Mouse (Mus musculus) liver, embryonic 16.5 days (tissue): ENCODE data around the gene Bcdin3d. TPM values are rescaled to one million over a fixed set of nuclear protein-coding genes. Genes with fewer than 3 reads are reported as not detected.

Source experiments
- ATAC-seq: fragments of 200-750 bp; cut with Nextera tagmentation; 2 replicates; pipeline ENCODE4 v1.8.0; 2017; ENCODE audit warnings: low read depth, mild to moderate bottlenecking, moderate number of reproducible peaks, moderate library complexity
- H3K27ac ChIP-seq: fragments of 300-500 bp; sonication (generic); 2 replicates; pipeline ENCODE4 v1.5.1; 2014; ENCODE audit warnings: mild to moderate bottlenecking, low read length
- H3K27me3 ChIP-seq: fragments of 300-500 bp; sonication (generic); 2 replicates; pipeline ENCODE4 v1.6.1; 2014; ENCODE audit warnings: low read depth, low read length, mixed read lengths; ENCODE audit not compliant: control insufficient read depth, insufficient read depth
- H3K36me3 ChIP-seq: fragments of 300-500 bp; sonication (generic); 2 replicates; pipeline ENCODE4 v1.6.1; 2014; ENCODE audit warnings: mild to moderate bottlenecking; ENCODE audit not compliant: control insufficient read depth, insufficient read depth
- H3K4me1 ChIP-seq: fragments of 300-500 bp; sonication (generic); 2 replicates; pipeline ENCODE4 v1.6.1; 2014; ENCODE audit warnings: low read depth, low read length, mixed read lengths; ENCODE audit not compliant: control insufficient read depth
- H3K4me2 ChIP-seq: fragments of 300-500 bp; sonication (generic); 2 replicates; pipeline ENCODE4 v1.6.1; 2014; ENCODE audit warnings: low read depth, low read length, mixed read lengths
- H3K4me3 ChIP-seq: fragments of 300-500 bp; sonication (generic); 2 replicates; pipeline ENCODE4 v1.5.1; 2014; ENCODE audit warnings: low read depth, mild to moderate bottlenecking, low read length
- H3K9ac ChIP-seq: fragments of 300-500 bp; sonication (generic); 2 replicates; pipeline ENCODE4 v1.6.1; 2014; ENCODE audit warnings: low read depth, low read length
- H3K9me3 ChIP-seq: fragments of 300-500 bp; sonication (generic); replicated peaks from 2 replicates; pipeline ENCODE4 v1.6.1; 2016; ENCODE audit warnings: low read length; ENCODE audit not compliant: control insufficient read depth
- WGBS: fragments of 180-500 bp; shearing (Covaris S2); extraction: QIAGEN DNeasy Blood & Tissue Kit; methylation state at CpG from one replicate; pipeline ENCODE4 v1.1.7; 2014; ENCODE audit not compliant: insufficient replicate concordance; 5-methylcytosine and 5-hydroxymethylcytosine counted together
- polyA plus RNA-seq: library from polyadenylated mRNA; unstranded; fragments of >200 nt; fragmentation: Nextera tagmentation; extraction: Ambion mirVana; gene quantifications from 2 replicates; pipeline ENCODE4 v1.2.1, GENCODE M21; 2015

The Bcdin3d gene
- polyA plus RNA-seq, 1 experiment from 2014 or later: 5.0 TPM

- H3K36me3 ChIP-seq: no peaks in the 10 kb centered on the region
- H3K27ac ChIP-seq: no peak overlapping the region
- no peaks in the 10 kb centered on the region for H3K9me3 ChIP-seq
- 35% methylated on average over 3 of the region's 3 CpGs for WGBS
- no peak overlapping the region for H3K9ac ChIP-seq
- no peak overlapping the region for H3K4me3 ChIP-seq
- H3K4me1 ChIP-seq: peaks cover 7% of the 10 kb centered on the region
- H3K27me3 ChIP-seq: no peaks in the 10 kb centered on the region
- no peak for ATAC-seq
- H3K4me2 ChIP-seq: no peak overlapping the region
These were observed 5.5 kb downstream of the Bcdin3d start for GRCm38 (mm10) chr15:99469067-99469466.

- no peak for ATAC-seq
- Histone ChIP-seq H3K36me3 (no peaks in the 10 kb centered on the region), H3K4me1 (peaks cover 3% of the 10 kb centered on the region), H3K27me3 (no peaks in the 10 kb centered on the region), H3K4me3 (no peak overlapping the region), H3K9me3 (no peaks in the 10 kb centered on the region), H3K9ac (no peak overlapping the region), H3K4me2 (no peak overlapping the region), H3K27ac (no peak overlapping the region)
- 63% methylated on average over 13 of the region's 13 CpGs for WGBS
These were observed 11.3 kb downstream of the Bcdin3d start for GRCm38 (mm10) chr15:99463194-99463593.

GRCm38 (mm10) chr15:99457606-99458401 lies 16.7 kb downstream of the Bcdin3d start, which contains the start of gene Nckap5l:
Gene Nckap5l (minus strand): TSS chr15:99457748.
- ATAC-seq: peak; percentile 96
- H3K36me3 ChIP-seq: no peaks in the 10 kb centered on the region
- H3K27ac ChIP-seq: no peak within 1 kb of the TSS; the same call in 1 of the 2 replicates
- 1% methylated on average over 45 of the region's 45 CpGs for WGBS
- H3K4me3 ChIP-seq: peak within 1 kb of the TSS; percentile 67
- peaks cover 11% of the 10 kb centered on the region for H3K4me1 ChIP-seq
- H3K27me3 ChIP-seq: peaks cover 9% of the 10 kb centered on the region
- H3K9ac ChIP-seq: peak within 1 kb of the TSS; percentile 57
- peak within 1 kb of the TSS; percentile 88 for H3K4me2 ChIP-seq
- no peaks in the 10 kb centered on the region for H3K9me3 ChIP-seq

- no peaks in the 10 kb centered on the region for H3K36me3 ChIP-seq
- H3K9ac ChIP-seq: peak overlapping the region; percentile 44; the same call in 1 of the 2 replicates
- H3K4me2 ChIP-seq: peak overlapping the region; percentile 88
- WGBS: 1% methylated on average over 40 of the region's 43 CpGs
- H3K4me3 ChIP-seq: peak overlapping the region; percentile 67
- peaks cover 9% of the 10 kb centered on the region for H3K27me3 ChIP-seq
- H3K4me1 ChIP-seq: peaks cover 11% of the 10 kb centered on the region
- no peak overlapping the region; the same call in 1 of the 2 replicates for H3K27ac ChIP-seq
- peak; percentile 23 for ATAC-seq
- no peaks in the 10 kb centered on the region for H3K9me3 ChIP-seq
These were observed 17.4 kb downstream of the Bcdin3d start for GRCm38 (mm10) chr15:99456963-99457605.

GRCm38 (mm10) chr15:99456338-99456962 lies 18.1 kb downstream of the Bcdin3d start:
- Histone ChIP-seq H3K9ac (no peak overlapping the region), H3K4me1 (peaks cover 11% of the 10 kb centered on the region), H3K27ac (no peak overlapping the region; the same call in 1 of the 2 replicates), H3K27me3 (peaks cover 9% of the 10 kb centered on the region), H3K9me3 (no peaks in the 10 kb centered on the region), H3K36me3 (no peaks in the 10 kb centered on the region), H3K4me2 (peak overlapping the region; percentile 88), H3K4me3 (peak overlapping the region; percentile 67)
- 26% methylated on average over 7 of the region's 7 CpGs for WGBS
- no peak for ATAC-seq

GRCm38 (mm10) chr15:99455415-99455814 lies 19.1 kb downstream of the Bcdin3d start:
- Histone ChIP-seq H3K9me3 (no peaks in the 10 kb centered on the region), H3K36me3 (no peaks in the 10 kb centered on the region), H3K27me3 (peaks cover 9% of the 10 kb centered on the region), H3K9ac (no peak overlapping the region), H3K4me2 (no peak overlapping the region), H3K27ac (no peak overlapping the region), H3K4me3 (no peak overlapping the region), H3K4me1 (peaks cover 14% of the 10 kb centered on the region)
- WGBS: 66% methylated on average over 3 of the region's 3 CpGs
- no peak for ATAC-seq

- WGBS: 57% methylated on average over 7 of the region's 7 CpGs
- Histone ChIP-seq H3K27ac (no peak overlapping the region), H3K4me3 (no peak overlapping the region), H3K9ac (no peak overlapping the region), H3K27me3 (peaks cover 9% of the 10 kb centered on the region), H3K4me2 (no peak overlapping the region), H3K9me3 (no peaks in the 10 kb centered on the region), H3K4me1 (peaks cover 20% of the 10 kb centered on the region), H3K36me3 (no peaks in the 10 kb centered on the region)
- no peak for ATAC-seq
These were observed 19.8 kb downstream of the Bcdin3d start for GRCm38 (mm10) chr15:99454585-99455279.

- no peak overlapping the region for H3K27ac ChIP-seq
- H3K27me3 ChIP-seq: peaks cover 9% of the 10 kb centered on the region
- H3K9ac ChIP-seq: no peak overlapping the region
- 65% methylated on average over 11 of the region's 11 CpGs for WGBS
- H3K9me3 ChIP-seq: no peaks in the 10 kb centered on the region
- no peaks in the 10 kb centered on the region for H3K36me3 ChIP-seq
- no peak overlapping the region for H3K4me2 ChIP-seq
- no peak for ATAC-seq
- peaks cover 28% of the 10 kb centered on the region for H3K4me1 ChIP-seq
- H3K4me3 ChIP-seq: no peak overlapping the region
These were observed 21.2 kb downstream of the Bcdin3d start for GRCm38 (mm10) chr15:99453153-99453900.
